Mouse (Mus musculus) kidney, embryonic 16.5 days (tissue): ENCODE measurements around the gene Zmat5. TPM values are rescaled to one million over a fixed set of nuclear protein-coding genes. Genes with fewer than 3 reads are reported as not detected.
A peak's percentile ranks its signal among the peaks of the same experiment; 100 is the strongest.

Experiments
- ATAC-seq: fragments of 200-750 bp; cut with Nextera tagmentation; 2 replicates; pipeline ENCODE4 v1.8.0; 2017; ENCODE audit warnings: moderate TSS enrichment; ENCODE audit not compliant: low FRiP score, low TSS enrichment
- H3K27ac ChIP-seq: fragments of 300-500 bp; sonication (generic); 2 replicates; pipeline ENCODE4 v1.5.1; 2014; ENCODE audit warnings: low read length
- H3K27me3 ChIP-seq: fragments of 300-500 bp; sonication (generic); 2 replicates; pipeline ENCODE4 v1.6.1; 2014; ENCODE audit warnings: low read length, control low read depth, mixed read lengths; ENCODE audit not compliant: insufficient read depth
- H3K36me3 ChIP-seq: fragments of 300-500 bp; sonication (generic); 2 replicates; pipeline ENCODE4 v1.6.1; 2014; ENCODE audit warnings: low read length, control low read depth, mixed read lengths; ENCODE audit not compliant: insufficient read depth
- H3K4me1 ChIP-seq: fragments of 300-500 bp; sonication (generic); 2 replicates; pipeline ENCODE4 v1.6.1; 2014; ENCODE audit warnings: low read length, control low read depth, mixed read lengths; ENCODE audit not compliant: insufficient read depth
- H3K4me2 ChIP-seq: fragments of 300-500 bp; sonication (generic); replicated peaks from 2 replicates; pipeline ENCODE4 v1.6.1; 2014; ENCODE audit warnings: low read depth, low read length
- H3K4me3 ChIP-seq: fragments of 300-500 bp; sonication (generic); 2 replicates; pipeline ENCODE4 v1.5.1; 2014; ENCODE audit warnings: mild to moderate bottlenecking, low read length
- H3K9ac ChIP-seq: fragments of 300-500 bp; sonication (generic); replicated peaks from 2 replicates; pipeline ENCODE4 v1.6.1; 2014; ENCODE audit warnings: low read length
- H3K9me3 ChIP-seq: fragments of 300-500 bp; sonication (generic); 2 replicates; pipeline ENCODE4 v1.6.1; 2016; ENCODE audit warnings: low read length, control low read depth
- WGBS: fragments of 180-500 bp; shearing (Covaris S2); extraction: QIAGEN DNeasy Blood & Tissue Kit; methylation state at CpG from one replicate; pipeline ENCODE4 v1.1.7; 2014; 5-methylcytosine and 5-hydroxymethylcytosine counted together
- polyA plus RNA-seq: library from polyadenylated mRNA; unstranded; fragments of >200 nt; fragmentation: Nextera tagmentation; extraction: Ambion mirVana; gene quantifications from 2 replicates; pipeline ENCODE4 v1.2.1, GENCODE M21; 2015

The Zmat5 gene
- polyA plus RNA-seq, 1 experiment from 2014 or later: 71.8 TPM

DNA sequence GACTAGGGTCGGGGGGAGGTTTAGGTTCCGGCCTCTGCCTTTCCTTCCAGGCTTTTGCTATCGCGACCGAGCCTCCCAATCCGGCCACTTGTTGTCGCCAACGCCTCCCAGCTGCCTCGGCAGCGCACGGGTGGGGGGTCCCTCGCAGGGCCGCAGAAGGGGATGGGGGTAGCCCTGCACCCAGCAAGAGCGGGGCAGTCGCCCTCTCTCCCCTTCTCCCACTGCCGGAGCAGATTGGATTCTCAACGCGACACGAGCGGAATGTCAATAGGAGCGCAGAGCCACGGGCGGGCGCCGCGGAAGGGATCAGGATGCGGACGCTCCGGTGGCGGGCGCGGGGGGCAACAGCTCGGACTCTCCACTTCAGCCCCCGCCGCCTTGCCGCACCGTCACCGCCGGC, 41.5 kb downstream of the Zmat5 start:
- Histone ChIP-seq H3K4me2 (peak overlapping the region; percentile 92), H3K27me3 (peaks cover 76% of the 10 kb centered on the region), H3K36me3 (no peaks in the 10 kb centered on the region), H3K9ac (no peak overlapping the region), H3K9me3 (no peaks in the 10 kb centered on the region), H3K4me3 (peak overlapping the region; percentile 53), H3K27ac (no peak overlapping the region), H3K4me1 (peaks cover 12% of the 10 kb centered on the region)
- WGBS: under 1% methylated on average over 21 of the region's 39 CpGs
- no peak for ATAC-seq

- no peak within 1 kb of the TSS for H3K9ac ChIP-seq
Measured at GRCm38 (mm10) chr11:4746733-4747132, 42.3 kb downstream of the Zmat5 start, which contains the start of gene Cabp7. Gene Cabp7 (minus strand): TSS chr11:4746778.

GRCm38 (mm10) chr11:4747285-4747684, 42.8 kb downstream of the Zmat5 start:
- no peak for ATAC-seq
- under 1% methylated on average over 12 of the region's 12 CpGs for WGBS
- H3K27ac ChIP-seq: no peak overlapping the region
- no peaks in the 10 kb centered on the region for H3K9me3 ChIP-seq
- H3K9ac ChIP-seq: no peak overlapping the region
- peaks cover 12% of the 10 kb centered on the region for H3K4me1 ChIP-seq
- peak overlapping the region; percentile 53 for H3K4me3 ChIP-seq
- H3K27me3 ChIP-seq: peaks cover 76% of the 10 kb centered on the region
- H3K36me3 ChIP-seq: no peaks in the 10 kb centered on the region
- peak overlapping the region; percentile 92 for H3K4me2 ChIP-seq

More at GRCm38 (mm10) chr11:4746733-4747132, 42.3 kb downstream of the Zmat5 start, which contains the start of gene Cabp7:
- Histone ChIP-seq H3K27ac (no peak within 1 kb of the TSS), H3K4me1 (peaks cover 12% of the 10 kb centered on the region), H3K4me2 (peak within 1 kb of the TSS; percentile 92), H3K4me3 (peak within 1 kb of the TSS; percentile 53), H3K36me3 (no peaks in the 10 kb centered on the region), H3K9me3 (no peaks in the 10 kb centered on the region), H3K27me3 (peaks cover 76% of the 10 kb centered on the region)
- 0% methylated on average over 23 of the region's 73 CpGs for WGBS
- no peak for ATAC-seq

- H3K27me3 ChIP-seq: peaks cover 54% of the 10 kb centered on the region
- peaks cover 12% of the 10 kb centered on the region for H3K4me1 ChIP-seq
- ATAC-seq: peak; percentile 46; the same call in 1 of the 2 replicates
- whole genome bisulfite sequencing: 2% methylated on average over 9 of the region's 9 CpGs
- H3K4me2 ChIP-seq: no peak overlapping the region
- no peak overlapping the region for H3K27ac ChIP-seq
- no peaks in the 10 kb centered on the region for H3K36me3 ChIP-seq
- no peak overlapping the region for H3K9ac ChIP-seq
- H3K9me3 ChIP-seq: peaks cover 6% of the 10 kb centered on the region; the same call in 1 of the 2 replicates
- H3K4me3 ChIP-seq: no peak overlapping the region
Measured at GRCm38 (mm10) chr11:4750263-4750662, 45.8 kb downstream of the Zmat5 start.

DNA sequence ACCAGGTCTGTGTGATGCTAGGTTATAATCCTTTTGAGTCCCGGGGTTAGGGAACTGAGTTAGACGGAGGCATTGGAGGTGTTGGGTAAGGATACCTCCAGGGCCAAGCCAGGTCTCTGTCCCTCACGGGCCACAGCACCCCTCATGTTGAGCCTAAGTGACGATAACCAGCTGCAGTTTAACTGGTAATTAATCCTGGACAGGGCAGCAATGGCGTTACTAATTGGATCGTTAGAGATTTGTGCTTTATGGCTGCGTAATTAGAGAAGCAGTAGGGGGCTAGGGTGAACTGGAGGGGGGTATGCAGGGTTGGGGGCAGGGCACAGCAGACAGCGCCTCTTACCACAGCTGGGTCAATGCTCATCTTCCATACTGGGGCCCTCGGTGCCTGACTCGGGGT, 48.4 kb downstream of the Zmat5 start:
- WGBS: 18% methylated on average over 10 of the region's 10 CpGs

GRCm38 (mm10) chr11:4754036-4754435, 49.6 kb downstream of the Zmat5 start:
- WGBS: 94% methylated on average over 3 of the region's 3 CpGs
- no peak for ATAC-seq

More for the DNA sequence above, 48.4 kb downstream of the Zmat5 start:
- H3K9ac ChIP-seq: no peak overlapping the region
- peaks cover 6% of the 10 kb centered on the region; the same call in 1 of the 2 replicates for H3K9me3 ChIP-seq
- H3K27me3 ChIP-seq: peaks cover 28% of the 10 kb centered on the region
- H3K36me3 ChIP-seq: no peaks in the 10 kb centered on the region
- no peaks in the 10 kb centered on the region for H3K4me1 ChIP-seq
- no peak for ATAC-seq
- H3K4me3 ChIP-seq: no peak overlapping the region
- H3K27ac ChIP-seq: no peak overlapping the region
- no peak overlapping the region for H3K4me2 ChIP-seq

DNA sequence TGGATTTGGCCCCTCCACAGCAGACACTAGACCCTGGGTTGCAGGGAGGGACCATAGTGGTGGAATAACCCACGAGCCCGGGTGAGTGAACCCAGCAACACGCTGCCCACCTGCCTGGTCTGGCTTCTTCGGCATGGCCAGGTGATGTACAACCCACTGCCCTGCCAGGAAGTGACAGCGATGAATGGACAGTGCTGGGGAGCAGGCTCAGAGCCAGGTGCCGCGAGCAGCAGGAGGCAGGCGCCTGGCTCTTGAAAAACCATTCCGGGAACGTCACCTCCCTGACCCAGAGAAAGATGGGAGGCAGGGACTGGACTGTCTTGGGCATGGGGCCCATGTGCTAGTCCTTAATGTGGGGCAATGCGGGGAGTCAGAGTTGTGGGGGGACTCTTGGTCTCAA, 50.4 kb downstream of the Zmat5 start:
- H3K4me3 ChIP-seq: no peak overlapping the region
- H3K27ac ChIP-seq: no peak overlapping the region
- no peaks in the 10 kb centered on the region for H3K4me1 ChIP-seq
- H3K27me3 ChIP-seq: peaks cover 8% of the 10 kb centered on the region
- peaks cover 6% of the 10 kb centered on the region; the same call in 1 of the 2 replicates for H3K9me3 ChIP-seq
- 73% methylated on average over 11 of the region's 11 CpGs for WGBS
- H3K4me2 ChIP-seq: no peak overlapping the region
- H3K36me3 ChIP-seq: no peaks in the 10 kb centered on the region
- H3K9ac ChIP-seq: no peak overlapping the region
- no peak for ATAC-seq

More at GRCm38 (mm10) chr11:4754036-4754435, 49.6 kb downstream of the Zmat5 start:
- peaks cover 16% of the 10 kb centered on the region for H3K27me3 ChIP-seq
- no peak overlapping the region for H3K4me3 ChIP-seq
- no peaks in the 10 kb centered on the region for H3K36me3 ChIP-seq
- H3K9ac ChIP-seq: no peak overlapping the region
- H3K4me2 ChIP-seq: no peak overlapping the region
- H3K9me3 ChIP-seq: peaks cover 6% of the 10 kb centered on the region; the same call in 1 of the 2 replicates
- H3K27ac ChIP-seq: no peak overlapping the region
- no peaks in the 10 kb centered on the region for H3K4me1 ChIP-seq

DNA sequence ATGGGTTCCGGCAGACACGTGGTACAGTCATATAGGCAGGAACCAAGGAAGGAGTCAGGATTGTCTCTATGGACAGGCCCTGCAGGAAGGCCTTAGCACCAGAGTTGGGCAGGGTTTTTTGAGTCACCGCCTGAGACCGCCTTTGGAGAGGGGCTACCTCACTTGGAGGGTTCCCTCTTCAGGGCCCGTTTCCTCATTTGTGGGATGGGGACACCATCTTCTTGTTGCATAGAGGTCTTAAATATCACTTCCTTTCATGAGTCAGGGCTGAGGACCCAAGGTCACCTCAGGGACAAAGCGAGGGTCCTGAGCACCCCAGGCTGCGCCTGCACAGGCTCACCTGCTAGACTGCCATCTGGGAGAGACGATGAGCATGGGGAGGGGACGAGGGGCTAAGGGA, 52.0 kb downstream of the Zmat5 start:
- no peak for ATAC-seq
- peaks cover 6% of the 10 kb centered on the region; the same call in 1 of the 2 replicates for H3K9me3 ChIP-seq
- H3K4me3 ChIP-seq: no peak overlapping the region
- peaks cover 4% of the 10 kb centered on the region; the same call in 1 of the 2 replicates for H3K27me3 ChIP-seq
- no peak overlapping the region for H3K9ac ChIP-seq
- H3K4me1 ChIP-seq: peaks cover 9% of the 10 kb centered on the region
- H3K36me3 ChIP-seq: no peaks in the 10 kb centered on the region
- no peak overlapping the region for H3K4me2 ChIP-seq
- WGBS: 75% methylated on average over 9 of the region's 9 CpGs
- H3K27ac ChIP-seq: no peak overlapping the region

DNA sequence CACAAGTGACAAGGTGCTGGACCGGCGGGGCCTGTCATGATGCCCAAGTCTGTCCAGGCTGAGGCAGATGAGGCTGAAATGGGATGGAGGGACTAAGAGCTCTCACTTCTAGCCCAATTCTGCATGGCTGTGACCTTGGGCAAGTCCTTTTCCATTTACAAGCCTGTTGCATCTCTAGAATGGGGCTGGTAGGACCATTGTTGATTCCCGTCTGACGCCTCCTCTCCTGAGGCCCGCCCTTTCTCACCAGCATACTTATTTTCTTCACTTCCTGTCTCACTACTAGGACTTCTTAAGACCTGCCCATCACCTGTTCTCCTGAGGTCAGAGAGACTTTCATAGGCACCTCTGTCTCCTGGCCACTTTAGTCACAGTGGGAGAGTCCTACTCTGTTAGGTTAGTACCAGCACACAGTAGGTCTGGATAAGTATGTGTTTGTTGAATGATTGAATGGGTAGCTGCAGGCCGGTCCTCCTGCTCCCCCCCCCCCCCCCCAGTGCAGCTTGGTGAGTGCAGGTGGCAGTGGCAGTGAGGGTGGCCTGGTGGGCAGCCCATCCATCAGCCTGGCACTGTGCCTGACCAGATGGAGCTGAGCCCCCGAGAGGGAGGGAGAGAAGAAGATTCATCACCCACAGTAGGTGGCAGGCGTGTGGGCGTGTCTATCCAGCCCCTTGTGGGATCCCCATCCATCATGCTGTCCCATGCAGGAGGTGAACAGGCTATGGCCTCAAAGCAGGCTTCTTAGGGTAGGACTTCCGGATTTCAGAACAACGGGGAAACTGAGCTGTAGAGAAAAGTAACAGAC, 52.7 kb downstream of the Zmat5 start:
- Histone ChIP-seq H3K4me1 (peaks cover 9% of the 10 kb centered on the region), H3K27me3 (peaks cover 11% of the 10 kb centered on the region; the same call in 1 of the 2 replicates), H3K36me3 (no peaks in the 10 kb centered on the region), H3K9me3 (peaks cover 6% of the 10 kb centered on the region; the same call in 1 of the 2 replicates), H3K4me2 (no peak overlapping the region), H3K27ac (no peak overlapping the region), H3K4me3 (no peak overlapping the region), H3K9ac (no peak overlapping the region)
- peak; percentile 53; the same call in 1 of the 2 replicates for ATAC-seq
- WGBS: 33% methylated on average over 11 of the region's 11 CpGs

DNA sequence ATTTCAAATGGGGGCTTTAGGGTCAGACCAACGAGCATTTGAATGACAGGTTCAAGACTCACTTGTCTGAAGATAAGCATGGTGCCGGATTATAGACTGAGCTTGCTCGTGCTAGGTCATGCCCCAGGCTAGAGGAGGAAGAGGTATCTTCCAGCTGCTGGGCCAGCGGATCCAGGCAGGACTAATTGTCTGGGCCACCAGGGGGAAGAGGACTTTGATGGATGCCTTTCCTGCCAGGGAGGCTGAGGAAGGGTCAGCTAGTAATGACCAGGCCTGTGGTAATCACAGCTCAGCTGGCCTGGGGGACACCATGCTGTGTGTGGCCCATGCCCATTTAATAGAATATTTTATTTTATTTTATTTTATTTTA, 53.3 kb downstream of the Zmat5 start:
- no peak overlapping the region for H3K27ac ChIP-seq
- no peaks in the 10 kb centered on the region for H3K36me3 ChIP-seq
- H3K4me3 ChIP-seq: no peak overlapping the region
- H3K4me2 ChIP-seq: no peak overlapping the region
- no peak for ATAC-seq
- H3K27me3 ChIP-seq: peaks cover 13% of the 10 kb centered on the region; the same call in 1 of the 2 replicates
- H3K4me1 ChIP-seq: peaks cover 9% of the 10 kb centered on the region
- H3K9ac ChIP-seq: no peak overlapping the region
- WGBS: 6% methylated on average over 4 of the region's 4 CpGs
- H3K9me3 ChIP-seq: peaks cover 6% of the 10 kb centered on the region; the same call in 1 of the 2 replicates
